In genomic region chr13:114289411-114289810, GRCm38 (mm10) we compare ENCODE assay signal across 27 mouse cellular contexts.
DNase-seq lines count a peak whose midpoint lies in the region; ATAC-seq and TF ChIP-seq lines count a peak whose summit lies in the region.
"Had no signal": no experiment of that assay in that cellular context is flagged by ENCODE, and none has a peak within 500 bp of the region (broad histone marks: within the 10 kb centered on the region; RNA-seq: fewer than 3 reads in every experiment).

No protein-coding gene starts in this region.

- no peaks in the 10 kb centered on the region for H3K27me3 ChIP-seq in heart, embryonic 13.5 days (replicated peaks)
- H3K27me3 ChIP-seq in lung, postnatal 0 days (replicated peaks; ENCODE audit: insufficient read depth, low read length), result no peaks in the 10 kb centered on the region
- H3K27me3 ChIP-seq: embryonic facial prominence, embryonic 13.5 days; forebrain, embryonic 12.5 days; forebrain, embryonic 15.5 days had no signal

- H3K9me3 ChIP-seq in heart, embryonic 13.5 days, result no peaks in the 10 kb centered on the region
- H3K9me3 ChIP-seq in lung, postnatal 0 days (ENCODE audit: low read length), result no peaks in the 10 kb centered on the region
- H3K9me3 ChIP-seq: embryonic facial prominence, embryonic 10.5 days; embryonic facial prominence, embryonic 13.5 days; forebrain, embryonic 12.5 days; forebrain, embryonic 15.5 days had no signal

- no peak for TF ChIP-seq POLR2A in lung, adult 2 months (IDR thresholded peaks at IDR 0.05; ENCODE audit: borderline replicate concordance, extremely low read depth, low read depth, low read length)

- intact Hi-C loops in gastrocnemius, adult 2 months (cut with DNase I), result no loop called here
- intact Hi-C loops in heart, postnatal 14 days (cut with DNase I), result loop anchor here (10.0 kb wide), 1 partner anchor 165 kb away; the partner anchor contains the start of gene Fst

- H3K27ac ChIP-seq in gastrocnemius, adult 2 months, result peak overlapping the region; percentile 74
- peak overlapping the region; percentile 37; the same call in 1 of the 2 replicates for H3K27ac ChIP-seq in heart, embryonic 13.5 days (replicated peaks)
- no peak overlapping the region for H3K27ac ChIP-seq in lung, postnatal 0 days (ENCODE audit: low read length)
- H3K27ac ChIP-seq: embryonic facial prominence, embryonic 10.5 days; embryonic facial prominence, embryonic 13.5 days; forebrain, embryonic 12.5 days; forebrain, embryonic 15.5 days; hindbrain, embryonic 14.5 days; hindbrain, postnatal 0 days had no signal

- H3K9ac ChIP-seq in heart, embryonic 13.5 days, result no peak overlapping the region
- no peak overlapping the region for H3K9ac ChIP-seq in lung, postnatal 0 days (replicated peaks; ENCODE audit: low read depth)
- H3K9ac ChIP-seq: embryonic facial prominence, embryonic 13.5 days; forebrain, embryonic 12.5 days; forebrain, embryonic 15.5 days; hindbrain, embryonic 14.5 days had no signal

- H3K4me3 ChIP-seq in gastrocnemius, adult 2 months, result no peak overlapping the region
- H3K4me3 ChIP-seq in heart, embryonic 13.5 days, result no peak overlapping the region
- H3K4me3 ChIP-seq in lung, postnatal 0 days (ENCODE audit: low read depth, low read length), result no peak overlapping the region
- H3K4me3 ChIP-seq in lung, adult 2 months (replicated peaks; ENCODE audit: extremely low read depth, low read depth, low read length), result no peak overlapping the region
- H3K4me3 ChIP-seq: embryonic facial prominence, embryonic 10.5 days; embryonic facial prominence, embryonic 13.5 days; erythroblast, embryonic 14.5 days; forebrain, embryonic 12.5 days; forebrain, embryonic 15.5 days had no signal

- peaks cover 33% of the 10 kb centered on the region for H3K36me3 ChIP-seq in heart, embryonic 13.5 days
- peaks cover 4% of the 10 kb centered on the region; the same call in 1 of the 2 replicates for H3K36me3 ChIP-seq in lung, postnatal 0 days (ENCODE audit: insufficient read depth, low read length)

- TF ChIP-seq CTCF in gastrocnemius, adult 2 months (IDR thresholded peaks at IDR 0.05), result no peak
- no peak for TF ChIP-seq CTCF in lung, postnatal 0 days (IDR thresholded peaks at IDR 0.05)
- TF ChIP-seq CTCF in lung, adult 2 months (IDR thresholded peaks at IDR 0.05; ENCODE audit: insufficient read depth, low read length), result no peak

- ATAC-seq in heart, embryonic 13.5 days (ENCODE audit: extremely low read depth, insufficient number of reproducible peaks, low FRiP score, low TSS enrichment), result no peak
- ATAC-seq in lung, postnatal 0 days, result no peak
- ATAC-seq: activated CD4-positive, CD25-positive, alpha-beta regulatory T cell, adult 4 months; forebrain, embryonic 15.5 days; hindbrain, postnatal 0 days; inflammation-experienced regulatory T-cells, adult 6 months; intestine, embryonic 16.5 days had no signal

- peak; percentile 29; the same call in 1 of the 2 replicates for TF ChIP-seq EP300 in lung, postnatal 0 days (IDR thresholded peaks at IDR 0.05)

- whole genome bisulfite sequencing in heart, embryonic 13.5 days, result 76% methylated on average over 1 of the region's 1 CpGs
- 54% methylated on average over 1 of the region's 1 CpGs for WGBS in lung, postnatal 0 days
- WGBS in lung, adult 2 months, result 67% methylated on average over 1 of the region's 1 CpGs

- peaks cover 21% of the 10 kb centered on the region for H3K4me1 ChIP-seq in heart, embryonic 13.5 days
- H3K4me1 ChIP-seq in lung, postnatal 0 days (ENCODE audit: insufficient read depth, low read depth, low read length), result no peaks in the 10 kb centered on the region
- H3K4me1 ChIP-seq in lung, adult 2 months (ENCODE audit: control insufficient read depth, insufficient read depth, low read length), result no peaks in the 10 kb centered on the region
- H3K4me1 ChIP-seq: embryonic facial prominence, embryonic 10.5 days; embryonic facial prominence, embryonic 13.5 days; forebrain, embryonic 12.5 days; forebrain, embryonic 15.5 days had no signal

- H3K4me2 ChIP-seq in heart, embryonic 13.5 days, result no peak overlapping the region
- no peak overlapping the region for H3K4me2 ChIP-seq in lung, postnatal 0 days (replicated peaks; ENCODE audit: low read depth, low read length)
- H3K4me2 ChIP-seq: embryonic facial prominence, embryonic 13.5 days; forebrain, embryonic 12.5 days; forebrain, embryonic 15.5 days; hindbrain, embryonic 14.5 days had no signal

- no peak for DNase-seq in gastrocnemius, adult 2 months
- no peak for DNase-seq in gastrocnemius, postnatal 4 days (ENCODE audit: low spot score in 2 of 2)
- no peak for DNase-seq in heart, postnatal 14 days
- peak; percentile 58 for DNase-seq in lung, postnatal 0 days (ENCODE audit: low spot score)
- DNase-seq in lung, adult 2 months, result no peak
- DNase-seq: adrenal gland, adult 8-10 months; adrenal gland, postnatal 25 days; cerebellum, adult 11-12 months; cerebellum, adult 8-10 months; cerebellum, postnatal 10 days; cerebellum, postnatal 36 days; embryo, embryonic 11 days; gastrocnemius, postnatal 10 days; gastrocnemius, postnatal 36 days; heart, postnatal 10 days; heart, postnatal 4 days had no signal
